Mouse (Mus musculus) myocyte (in vitro differentiated cells): ENCODE measurements around the gene Ctu2. TPM values are rescaled to one million over a fixed set of nuclear protein-coding genes. Genes with fewer than 3 reads are reported as not detected.

Experiments used
- H3K27me3 ChIP-seq: one replicate; pipeline ENCODE4 v1.6.1; 2011; ENCODE audit not compliant: control insufficient read depth, insufficient read depth, insufficient read length
- H3K36me3 ChIP-seq: one replicate; pipeline ENCODE4 v1.6.1; 2011; ENCODE audit not compliant: control insufficient read depth, insufficient read depth
- H3K4me2 ChIP-seq: one replicate; pipeline ENCODE4 v1.6.1; 2011; ENCODE audit warnings: low read depth, control low read depth
- H3K4me3 ChIP-seq: one replicate; pipeline ENCODE4 v1.5.1; 2011; ENCODE audit warnings: mild to moderate bottlenecking, control low read depth, moderate library complexity
- H3K79me2 ChIP-seq: one replicate; pipeline ENCODE4 v1.6.1; 2011; ENCODE audit not compliant: control insufficient read depth, insufficient read depth
- H3ac ChIP-seq: one replicate; pipeline ENCODE4 v1.6.1; 2011; ENCODE audit not compliant: control insufficient read depth, insufficient read length
- CEBPB ChIP-seq: IDR thresholded peaks from 2 replicates; pipeline ENCODE4 v1.6.1; 2011; ENCODE audit warnings: mild to moderate bottlenecking, moderate library complexity; ENCODE audit not compliant: poor library complexity, insufficient read depth, severe bottlenecking
- E2F4 ChIP-seq: IDR thresholded peaks from one replicate; pipeline ENCODE4 v1.6.1; 2011; ENCODE audit warnings: mild to moderate bottlenecking, control low read depth, moderate library complexity; ENCODE audit not compliant: insufficient read depth
- MAX ChIP-seq: IDR thresholded peaks from one replicate; pipeline ENCODE4 v1.6.1; 2011; ENCODE audit warnings: low read depth, mild to moderate bottlenecking, control low read depth
- MYOD1 ChIP-seq, 3 experiments: IDR thresholded peaks; one replicate each; pipeline ENCODE4 v1.6.1; 2011; ENCODE audit warnings: control low read depth in 2 of 3, low read depth in 2 of 3, mild to moderate bottlenecking in 2 of 3, moderate library complexity in 1 of 3; ENCODE audit not compliant: insufficient read length in 2 of 3, control insufficient read depth in 1 of 3
- MYOG ChIP-seq, 3 experiments: IDR thresholded peaks; one replicate each; pipeline ENCODE4 v1.6.1; 2011; ENCODE audit warnings: control low read depth in 2 of 3, low read depth in 2 of 3, mild to moderate bottlenecking in 2 of 3; ENCODE audit not compliant: insufficient read length in 2 of 3, control insufficient read depth in 1 of 3, insufficient read depth in 1 of 3
- POLR2A ChIP-seq: IDR thresholded peaks from one replicate; pipeline ENCODE4 v1.6.1; 2011; ENCODE audit warnings: low read depth, mild to moderate bottlenecking, control low read depth, moderate library complexity; ENCODE audit not compliant: insufficient read length
- POLR2AphosphoS2 ChIP-seq: IDR thresholded peaks from one replicate; pipeline ENCODE4 v1.6.1; 2011; ENCODE audit warnings: low read depth, control low read depth; ENCODE audit not compliant: insufficient read length
- REST ChIP-seq: IDR thresholded peaks from one replicate; pipeline ENCODE4 v1.6.1; 2011; ENCODE audit warnings: mild to moderate bottlenecking, control low read depth, moderate library complexity; ENCODE audit not compliant: insufficient read depth, insufficient read length
- SRF ChIP-seq: IDR thresholded peaks from one replicate; pipeline ENCODE4 v1.6.1; 2011; ENCODE audit warnings: low read depth; ENCODE audit not compliant: control insufficient read depth, insufficient read length
- TCF12 ChIP-seq: IDR thresholded peaks from one replicate; pipeline ENCODE4 v1.6.1; 2011; ENCODE audit warnings: mild to moderate bottlenecking, control low read depth; ENCODE audit not compliant: poor library complexity, insufficient read depth, severe bottlenecking
- TCF3 ChIP-seq: IDR thresholded peaks from one replicate; pipeline ENCODE4 v1.6.1; 2011; ENCODE audit warnings: low read depth, control low read depth; ENCODE audit not compliant: insufficient read length
- USF1 ChIP-seq: IDR thresholded peaks from one replicate; pipeline ENCODE4 v1.6.1; 2011; ENCODE audit warnings: low read depth, mild to moderate bottlenecking, control low read depth, moderate library complexity
- polyA plus RNA-seq: library from polyadenylated mRNA; unstranded; fragments of >200 nt; fragmentation: generic; extraction: Trizol; gene quantifications from one replicate; pipeline ENCODE4 v1.2.1, GENCODE M21; 2012; ENCODE audit warnings: missing spikeins

The Ctu2 gene
- polyA plus RNA-seq, 1 experiment, result 31.5 TPM

- Histone ChIP-seq H3K79me2 (no peaks in the 10 kb centered on the region), H3ac (no peak overlapping the region), H3K4me3 (no peak overlapping the region), H3K36me3 (peaks cover 9% of the 10 kb centered on the region), H3K4me2 (no peak overlapping the region), H3K27me3 (no peaks in the 10 kb centered on the region)
- TF ChIP-seq TCF3 (no peak), CEBPB (no peak), USF1 (no peak), MYOD1 (IDR thresholded peaks at IDR 0.05; ENCODE audit: control insufficient read depth in 1 of 3, insufficient read length in 2 of 3, low read depth in 2 of 3) (no peak), POLR2AphosphoS2 (no peak), TCF12 (no peak), REST (no peak), E2F4 (no peak), MAX (no peak), POLR2A (no peak), MYOG (IDR thresholded peaks at IDR 0.05; ENCODE audit: control insufficient read depth in 1 of 3, insufficient read depth in 1 of 3, insufficient read length in 2 of 3, low read depth in 2 of 3) (no peak), SRF (no peak)
Measured at GRCm38 (mm10) chr8:122467816-122468215, 8.1 kb upstream of the Ctu2 start.

- Histone ChIP-seq H3K4me2 (no peak overlapping the region), H3K4me3 (no peak overlapping the region), H3K27me3 (no peaks in the 10 kb centered on the region), H3ac (no peak overlapping the region), H3K36me3 (peaks cover 14% of the 10 kb centered on the region), H3K79me2 (peaks cover 5% of the 10 kb centered on the region)
- no peak for TF ChIP-seq TCF3
Measured at GRCm38 (mm10) chr8:122469407-122469806, 6.5 kb upstream of the Ctu2 start.

GRCm38 (mm10) chr8:122469965-122470364 lies 6.0 kb upstream of the Ctu2 start:
- Histone ChIP-seq H3K36me3 (peaks cover 14% of the 10 kb centered on the region), H3K27me3 (no peaks in the 10 kb centered on the region), H3K79me2 (peaks cover 11% of the 10 kb centered on the region), H3ac (no peak overlapping the region), H3K4me3 (no peak overlapping the region), H3K4me2 (no peak overlapping the region)
- TF ChIP-seq CEBPB (no peak), POLR2A (no peak), REST (no peak), TCF3 (no peak), MAX (no peak)

GRCm38 (mm10) chr8:122470691-122471090 lies 5.3 kb upstream of the Ctu2 start:
- Histone ChIP-seq H3K36me3 (peaks cover 14% of the 10 kb centered on the region), H3K4me3 (no peak overlapping the region), H3ac (no peak overlapping the region), H3K79me2 (peaks cover 15% of the 10 kb centered on the region), H3K27me3 (no peaks in the 10 kb centered on the region), H3K4me2 (no peak overlapping the region)
- no peak for TF ChIP-seq MAX
- TF ChIP-seq REST, result no peak
- TF ChIP-seq MYOG (IDR thresholded peaks at IDR 0.05; ENCODE audit: control insufficient read depth in 1 of 3, insufficient read depth in 1 of 3, insufficient read length in 2 of 3, low read depth in 2 of 3), result no peak
- TF ChIP-seq CEBPB, result no peak
- TF ChIP-seq E2F4, result no peak
- no peak for TF ChIP-seq USF1
- no peak for TF ChIP-seq SRF
- no peak for TF ChIP-seq MYOD1 (IDR thresholded peaks at IDR 0.05; ENCODE audit: control insufficient read depth in 1 of 3, insufficient read length in 2 of 3, low read depth in 2 of 3)
- TF ChIP-seq TCF3, result no peak
- no peak for TF ChIP-seq TCF12
- no peak for TF ChIP-seq POLR2AphosphoS2
- TF ChIP-seq POLR2A, result no peak

GRCm38 (mm10) chr8:122473911-122474421 lies 2.0 kb upstream of the Ctu2 start:
- Histone ChIP-seq H3K36me3 (peaks cover 9% of the 10 kb centered on the region), H3K4me3 (peak overlapping the region; percentile 56), H3K79me2 (peaks cover 23% of the 10 kb centered on the region), H3ac (no peak overlapping the region), H3K27me3 (no peaks in the 10 kb centered on the region), H3K4me2 (no peak overlapping the region)
- TF ChIP-seq USF1, result no peak
- no peak for TF ChIP-seq TCF12
- no peak for TF ChIP-seq SRF
- no peak for TF ChIP-seq POLR2A
- TF ChIP-seq E2F4, result no peak
- no peak for TF ChIP-seq TCF3
- TF ChIP-seq MAX, result no peak
- TF ChIP-seq POLR2AphosphoS2, result no peak
- TF ChIP-seq MYOD1 (IDR thresholded peaks at IDR 0.05; ENCODE audit: control insufficient read depth in 1 of 3, insufficient read length in 2 of 3, low read depth in 2 of 3), result no peak
- TF ChIP-seq MYOG (IDR thresholded peaks at IDR 0.05; ENCODE audit: control insufficient read depth in 1 of 3, insufficient read depth in 1 of 3, insufficient read length in 2 of 3, low read depth in 2 of 3), result no peak
- no peak for TF ChIP-seq REST
- TF ChIP-seq CEBPB, result no peak
